Mouse (Mus musculus) monocyte, adult 5-6 weeks (primary cell): ENCODE results near the gene Htra1. TPM values are rescaled to one million over a fixed set of nuclear protein-coding genes. Genes with fewer than 3 reads are reported as not detected.

Source experiments
- ATAC-seq: fragments of 153-309, 156-312 bp; replicated peaks from 2 replicates; pipeline ENCODE4 v1.8.0; 2017; ENCODE audit warnings: mild to moderate bottlenecking; ENCODE audit not compliant: low TSS enrichment, insufficient number of reproducible peaks, severe bottlenecking, poor library complexity, low FRiP score
- total RNA-seq: library from RNA; stranded (forward); fragments of 200-1000, 200-491, 200-594 nt; gene quantifications from 3 replicates; pipeline ENCODE4 v1.2.3, GENCODE M21; 2017

Gene Htra1
- total RNA-seq, 1 experiment from 2014 or later: not detected

- ATAC-seq: no peak
These were observed 5.5 kb upstream of the Htra1 start for GRCm38 (mm10) chr7:130930401-130930800.

- ATAC-seq: no peak
These were observed 3.0 kb upstream of the Htra1 start for GRCm38 (mm10) chr7:130932921-130933320.

GRCm38 (mm10) chr7:130934654-130935053 is 1.3 kb upstream of the Htra1 start:
- ATAC-seq: no peak

GRCm38 (mm10) chr7:130935421-130935792 is 504 bp upstream of the Htra1 start:
- no peak for ATAC-seq

- ATAC-seq: no peak
These were observed 601 bp downstream of the Htra1 start for GRCm38 (mm10) chr7:130936472-130936951.

- no peak for ATAC-seq
These were observed 1.4 kb downstream of the Htra1 start for GRCm38 (mm10) chr7:130937266-130937841.

- ATAC-seq: no peak
These were observed 2.1 kb downstream of the Htra1 start for GRCm38 (mm10) chr7:130938005-130938404.

- ATAC-seq: no peak
These were observed 3.0 kb downstream of the Htra1 start for GRCm38 (mm10) chr7:130938896-130939295.

GRCm38 (mm10) chr7:130940733-130941132 is 4.8 kb downstream of the Htra1 start:
- no peak for ATAC-seq

GRCm38 (mm10) chr7:130943280-130943895 is 7.5 kb downstream of the Htra1 start:
- ATAC-seq: no peak

- no peak for ATAC-seq
These were observed 9.0 kb downstream of the Htra1 start for GRCm38 (mm10) chr7:130944766-130945475.

- ATAC-seq: no peak
These were observed 9.8 kb downstream of the Htra1 start for GRCm38 (mm10) chr7:130945730-130946129.

GRCm38 (mm10) chr7:130946303-130946702 is 10.4 kb downstream of the Htra1 start:
- no peak for ATAC-seq

GRCm38 (mm10) chr7:130948563-130949208 is 12.8 kb downstream of the Htra1 start:
- ATAC-seq: no peak

GRCm38 (mm10) chr7:130949331-130949751 is 13.4 kb downstream of the Htra1 start:
- no peak for ATAC-seq

- ATAC-seq: no peak
These were observed 14.6 kb downstream of the Htra1 start for GRCm38 (mm10) chr7:130950482-130950881.

- no peak for ATAC-seq
These were observed 15.1 kb downstream of the Htra1 start for GRCm38 (mm10) chr7:130951004-130951403.

GRCm38 (mm10) chr7:130953376-130953775 is 17.5 kb downstream of the Htra1 start:
- no peak for ATAC-seq

- no peak for ATAC-seq
These were observed 18.3 kb downstream of the Htra1 start for GRCm38 (mm10) chr7:130954177-130954601.
